Mouse (Mus musculus) B cell, adult 2 months (primary cell): ENCODE data around the gene Lrfn5.

Source experiments
- DNase-seq, 2 experiments: peaks; one replicate each; pipeline ENCODE4 v3.0.0; 2022

The Lrfn5 gene

DNA sequence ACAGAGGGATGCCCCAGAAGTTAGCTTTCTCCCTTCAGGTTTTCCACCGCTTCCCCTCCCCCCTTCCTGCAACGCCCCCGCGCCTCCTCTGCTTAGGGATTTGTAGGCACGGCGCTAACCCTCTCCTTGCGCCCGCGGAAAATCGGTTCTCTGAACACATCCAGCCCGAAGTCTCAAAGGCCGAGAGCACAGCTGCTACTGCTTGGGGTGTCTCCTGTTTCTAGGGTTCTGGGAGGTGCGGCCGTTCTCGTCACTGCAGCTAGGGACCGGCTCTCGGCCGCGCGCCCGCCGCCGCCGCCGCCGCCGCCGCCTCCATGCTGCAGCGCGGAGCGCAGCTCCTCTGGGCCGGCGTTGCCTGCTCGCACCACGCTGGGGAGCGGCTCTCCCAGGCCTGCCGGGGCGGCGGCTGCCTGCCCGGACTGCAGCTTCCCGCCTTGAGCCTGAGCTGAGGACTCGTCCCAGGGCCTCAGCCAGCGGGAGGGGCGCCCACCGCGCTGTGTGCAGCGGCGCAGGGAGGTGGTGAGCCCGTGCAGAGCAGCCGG, at the start of gene Lrfn5:
TSS of gene Lrfn5 (plus strand) at position 322 of the 542 bp plus-strand sequence.
- no peak for DNase-seq

DNA sequence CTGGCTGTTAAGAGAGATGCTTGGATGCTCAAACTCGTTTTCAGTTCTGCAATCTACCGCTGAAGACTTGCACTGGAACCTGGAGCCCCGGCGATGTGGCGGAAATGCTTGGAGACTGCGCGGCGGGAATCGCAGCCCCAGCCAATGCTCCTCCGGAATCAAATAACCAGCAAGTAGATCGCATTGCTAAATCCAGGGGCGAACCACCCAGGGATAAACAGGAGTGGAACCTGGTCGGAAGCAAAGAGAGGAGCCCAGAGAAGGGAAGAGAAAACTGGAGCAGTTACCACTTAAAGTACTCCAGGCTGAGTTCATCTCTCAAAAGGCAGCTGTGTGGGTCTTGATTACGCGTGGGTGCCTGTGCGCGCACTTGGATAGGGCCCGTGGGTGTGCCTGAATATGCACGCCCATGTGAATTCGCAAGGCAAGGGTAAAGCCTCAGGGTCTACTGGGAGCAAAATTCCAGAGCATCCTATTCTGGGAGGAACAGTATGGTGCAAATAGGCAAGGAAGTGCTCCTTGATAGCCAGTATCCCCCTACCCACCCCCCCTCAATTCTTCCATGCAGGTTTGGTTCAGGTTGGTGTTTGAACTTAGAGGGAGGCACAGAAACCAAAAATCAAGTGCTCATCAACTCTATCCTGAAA, 1.3 kb upstream of the Lrfn5 start:
- DNase-seq = no peak

DNA sequence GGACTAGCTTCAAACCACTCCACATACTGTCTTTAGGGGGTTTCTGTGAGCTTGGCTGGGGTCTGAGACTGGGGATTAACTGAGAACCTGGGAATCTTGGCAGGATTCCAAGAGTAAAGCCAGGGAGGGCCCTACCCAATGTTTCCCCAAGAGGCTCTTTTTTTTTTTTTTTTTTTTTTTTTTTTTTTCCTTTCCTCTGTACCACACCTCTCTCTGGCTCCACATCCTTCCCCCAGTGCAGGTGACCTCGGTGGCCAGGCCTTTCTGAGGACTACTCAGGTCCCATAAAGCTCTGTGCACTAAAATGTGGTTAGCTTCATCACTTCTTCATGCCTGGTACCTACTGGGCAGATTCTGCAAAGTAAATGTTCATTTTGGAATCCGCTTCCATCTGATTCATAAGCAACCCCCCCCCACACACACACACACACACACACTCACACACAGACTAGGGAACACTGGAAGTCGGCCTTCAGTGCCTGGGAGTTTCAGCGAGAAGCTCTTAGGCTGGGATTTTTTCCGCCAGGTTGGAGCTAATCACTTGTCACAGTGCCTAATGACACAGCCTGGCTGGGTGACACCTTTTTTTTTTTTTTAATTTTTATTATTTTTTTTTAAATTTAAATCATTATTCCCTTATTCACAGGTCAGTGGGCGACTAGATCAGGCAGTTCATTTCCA, 662 bp upstream of the Lrfn5 start:
- no peak for DNase-seq

DNA sequence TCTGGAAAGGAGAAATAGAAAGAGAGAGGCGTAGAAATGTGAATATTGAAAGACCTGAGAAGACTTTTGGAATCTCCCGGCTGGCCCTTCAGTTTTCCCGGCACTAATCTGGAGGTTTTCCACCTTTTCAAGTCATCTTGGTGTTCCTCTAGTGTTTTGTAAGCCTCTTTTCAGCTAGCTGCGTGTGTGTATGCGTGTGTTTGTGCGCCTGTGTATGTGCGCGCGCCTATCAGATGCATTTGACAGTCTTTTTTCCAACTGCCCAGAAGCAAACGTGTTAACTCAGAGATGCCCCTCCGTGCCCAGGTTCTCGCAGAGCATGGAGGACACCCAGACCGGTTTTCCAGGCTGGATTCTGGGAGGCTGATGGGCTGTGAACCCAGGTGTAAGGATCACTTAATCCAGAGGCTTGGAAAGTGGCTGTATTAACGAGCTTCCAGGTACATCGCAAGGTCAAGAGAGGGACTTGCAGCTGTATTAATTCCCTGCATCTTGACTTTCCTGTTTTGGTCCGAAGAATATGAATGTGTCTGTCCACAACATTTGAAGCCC, 757 bp downstream of the Lrfn5 start:
- no peak for DNase-seq

DNA sequence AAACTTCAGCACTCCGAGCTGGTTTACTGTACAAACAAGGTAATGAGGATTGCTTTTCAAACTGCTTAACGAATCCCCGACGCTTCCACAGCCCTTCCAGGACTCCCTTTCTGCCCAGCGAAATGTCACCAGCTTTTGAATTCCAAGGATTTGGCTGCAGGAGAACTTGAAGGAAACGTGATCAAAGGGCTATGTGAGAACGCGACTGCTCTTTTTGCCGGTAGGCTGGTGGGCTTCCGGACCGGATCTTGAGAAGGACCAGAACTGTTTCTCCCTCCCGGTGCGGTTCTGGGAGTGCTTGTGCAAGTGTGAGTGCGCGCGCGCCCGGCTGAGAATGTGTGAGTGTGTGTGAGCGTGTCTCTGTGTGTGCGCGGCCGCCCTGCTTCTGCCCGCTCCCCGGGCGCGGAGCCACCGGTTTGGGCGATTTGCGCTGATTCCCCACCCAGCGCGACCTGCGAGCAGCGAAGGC, 1.3 kb downstream of the Lrfn5 start:
- no peak for DNase-seq

DNA sequence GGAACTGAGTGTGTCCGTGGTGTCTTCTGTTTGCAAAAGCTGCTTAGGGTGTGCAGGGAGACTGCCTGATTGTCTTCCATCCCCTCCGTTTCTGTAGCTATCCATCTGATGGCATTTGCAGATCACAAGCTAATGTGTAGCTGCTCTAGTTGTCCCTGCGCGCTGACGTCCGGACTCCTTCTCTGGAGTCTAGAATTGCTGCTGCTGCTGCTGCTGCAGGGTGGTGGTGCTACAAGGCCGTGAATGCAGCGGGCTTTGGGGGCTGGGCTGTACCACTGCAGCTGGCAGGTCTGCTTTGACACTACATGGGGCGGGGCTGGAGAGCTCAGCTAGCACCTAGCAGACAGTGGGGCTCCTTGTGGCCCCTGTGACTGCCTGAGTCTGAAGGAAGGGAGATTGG, 3.2 kb downstream of the Lrfn5 start:
- DNase-seq = no peak

DNA sequence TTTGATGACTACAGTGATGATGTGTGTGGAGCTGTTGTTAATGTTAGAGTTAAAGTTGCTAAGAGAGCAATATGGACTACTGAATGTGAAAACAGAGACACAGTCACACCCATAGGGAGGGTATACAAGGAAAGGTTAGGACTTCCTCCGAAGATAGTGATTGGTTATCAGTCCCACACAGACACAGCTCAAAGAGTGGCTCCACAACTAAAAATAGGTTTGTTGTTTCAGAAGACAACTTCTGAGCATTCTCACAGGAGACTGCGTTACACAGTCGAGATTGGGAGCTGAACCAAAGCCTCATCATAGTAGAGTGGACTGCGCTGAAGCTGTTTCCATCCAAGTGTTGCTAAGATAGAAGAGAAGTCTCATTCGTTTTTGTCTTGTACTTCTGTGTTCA, 57.0 kb downstream of the Lrfn5 start:
- no peak for DNase-seq

DNA sequence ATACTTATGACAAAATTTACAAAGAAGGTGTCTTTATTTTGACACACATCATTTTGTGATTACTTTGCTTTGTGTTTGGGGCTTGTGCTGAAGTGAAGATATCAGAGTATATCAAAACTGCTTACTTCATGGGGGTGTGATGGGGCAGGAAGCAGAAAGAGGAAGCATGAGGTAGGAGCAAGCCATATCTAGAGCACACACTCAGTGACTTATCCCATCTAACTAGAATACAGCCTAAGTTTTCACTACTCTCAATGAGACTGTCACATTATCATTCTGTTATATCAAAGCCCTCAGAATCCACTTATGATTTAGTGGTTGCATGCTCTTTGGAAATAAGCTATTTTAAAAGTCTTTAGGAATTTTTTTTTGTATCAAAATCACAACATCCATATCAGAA, 77.4 kb downstream of the Lrfn5 start:
- no peak for DNase-seq

DNA sequence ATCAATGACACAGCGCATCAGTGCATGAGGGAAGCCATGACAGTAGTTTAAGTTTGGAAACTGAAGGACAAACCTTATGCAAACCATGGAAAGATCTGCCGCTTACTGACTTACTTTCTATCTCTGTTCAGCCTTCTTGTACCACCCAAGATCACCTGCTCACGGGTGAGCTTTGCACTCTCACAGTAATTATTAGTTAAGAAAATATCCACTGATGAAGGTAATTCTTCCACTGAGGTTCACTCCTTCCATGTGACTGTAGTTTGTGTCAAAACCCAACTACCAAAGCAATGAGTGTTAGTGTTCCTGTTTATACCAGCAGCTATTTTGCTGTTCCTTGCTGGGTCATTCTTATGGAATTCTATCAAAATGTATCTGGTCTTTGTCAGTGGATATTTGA, 84.9 kb downstream of the Lrfn5 start:
- DNase-seq = no peak

DNA sequence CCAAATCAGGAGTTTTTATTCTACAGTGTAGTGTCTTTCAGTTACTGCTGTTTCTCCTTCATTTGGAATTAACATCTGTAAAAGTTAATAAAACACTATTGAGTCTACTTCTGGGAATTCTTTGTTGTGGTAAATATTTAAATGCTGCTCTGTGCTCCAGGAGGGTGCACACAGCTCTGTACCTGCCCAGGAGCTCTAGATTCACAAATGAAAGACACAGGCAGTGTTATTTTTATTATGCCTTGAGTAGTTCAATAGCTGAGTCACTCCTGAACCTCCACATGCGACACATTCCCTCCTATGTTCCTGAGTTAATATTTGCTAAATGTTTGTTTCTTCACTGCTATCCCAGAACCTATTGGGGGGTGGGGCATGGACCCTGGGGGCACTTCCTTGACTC, 87.1 kb downstream of the Lrfn5 start:
- no peak for DNase-seq

DNA sequence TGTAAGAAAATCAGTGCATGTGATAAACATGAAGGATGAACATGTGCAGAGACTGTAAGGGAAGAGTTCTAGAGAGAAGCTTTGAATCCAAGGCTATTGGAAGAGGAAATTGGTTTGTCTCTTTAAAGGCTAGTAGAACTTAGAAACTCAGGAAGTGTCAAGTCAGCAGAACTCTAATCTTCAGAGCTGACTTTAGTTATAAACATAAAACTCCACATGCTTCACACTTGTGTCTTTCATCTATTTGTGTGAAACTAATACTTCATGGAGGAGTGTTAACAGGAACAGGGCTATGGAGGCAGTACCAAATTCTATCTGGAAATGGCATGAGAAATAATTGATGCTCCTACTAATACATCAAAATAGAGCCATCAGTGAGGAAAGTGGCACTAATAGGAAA, 101.6 kb downstream of the Lrfn5 start:
- DNase-seq = no peak

DNA sequence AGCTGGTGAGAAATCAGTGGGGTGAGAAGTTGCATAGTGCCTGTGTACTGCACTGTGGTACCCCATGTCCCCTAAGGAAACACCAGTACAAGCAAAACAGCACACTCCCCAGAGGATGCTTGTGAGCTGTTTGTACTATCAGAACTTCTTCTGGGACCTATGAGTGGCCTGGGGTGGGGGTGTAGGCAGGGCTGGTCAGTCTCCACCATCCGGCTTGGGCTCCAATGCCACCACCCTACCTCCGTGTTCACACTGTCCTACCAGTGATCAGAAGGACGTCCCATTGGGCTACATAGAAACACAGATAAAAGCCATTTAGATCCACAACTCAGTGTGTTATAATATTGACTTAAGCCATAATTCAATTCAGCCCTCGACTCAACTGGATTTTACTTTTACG, 131.4 kb downstream of the Lrfn5 start:
- DNase-seq = no peak

DNA sequence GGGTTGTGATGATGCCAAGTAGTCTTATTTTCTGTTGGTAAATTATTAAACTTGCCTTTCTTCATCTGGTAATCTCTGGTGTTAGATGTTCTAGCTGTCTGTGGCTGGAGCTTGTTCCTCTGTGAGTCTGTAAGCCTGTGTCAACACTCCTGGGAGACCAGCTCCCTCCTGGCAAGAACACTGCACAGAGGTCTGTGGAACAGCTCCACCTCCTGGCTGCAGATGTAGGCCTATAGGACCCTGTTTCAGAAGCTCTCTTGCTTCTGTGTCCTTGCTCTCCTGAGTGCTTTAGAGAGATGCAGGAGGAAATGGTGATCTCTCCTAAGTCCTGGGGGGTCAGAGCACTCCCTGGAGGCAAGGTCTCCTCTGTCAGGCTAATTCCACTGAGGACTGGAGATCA, 200.2 kb downstream of the Lrfn5 start:
- DNase-seq = no peak

DNA sequence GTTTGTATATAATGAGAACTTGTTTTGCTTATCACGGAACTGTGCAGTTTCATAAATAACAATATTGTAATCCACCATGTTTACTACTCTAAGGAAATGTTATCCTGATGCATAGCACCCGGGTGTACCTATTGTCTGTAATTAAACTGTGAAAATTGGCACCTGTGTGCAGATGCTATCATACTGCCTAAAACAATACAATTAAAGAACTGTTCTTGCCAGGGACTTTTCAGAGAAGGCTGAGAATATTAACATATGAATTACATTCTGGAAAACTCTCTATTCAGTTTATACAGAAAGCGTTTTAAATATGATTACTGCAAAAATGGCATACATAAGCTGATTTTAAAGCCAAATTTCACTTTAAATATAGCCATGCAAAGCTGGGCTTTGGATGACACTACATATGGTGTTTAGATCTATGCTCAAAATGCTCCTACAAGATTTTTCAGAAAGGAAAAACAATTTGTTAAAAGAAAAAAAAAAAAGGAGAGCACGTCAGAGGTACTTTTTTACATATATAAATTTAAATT, 284.2 kb downstream of the Lrfn5 start:
- no peak for DNase-seq

DNA sequence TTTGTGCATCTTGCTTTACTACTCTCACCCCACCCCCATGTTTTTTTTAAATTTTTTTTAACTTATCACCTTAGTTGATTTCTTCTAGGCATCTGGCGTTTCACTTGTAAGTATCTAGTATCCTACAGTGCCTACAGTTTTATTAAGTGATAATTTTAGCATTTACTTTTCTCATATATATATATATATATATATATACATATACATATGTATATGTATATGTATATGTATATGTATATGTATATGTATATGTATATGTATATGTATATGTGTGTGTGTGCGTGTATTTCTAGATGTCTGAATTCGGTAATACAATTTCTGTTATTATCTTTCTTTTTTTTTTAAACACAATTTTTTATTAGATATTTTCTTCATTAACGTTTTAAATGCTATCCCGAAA, 300.7 kb downstream of the Lrfn5 start:
- no peak for DNase-seq

DNA sequence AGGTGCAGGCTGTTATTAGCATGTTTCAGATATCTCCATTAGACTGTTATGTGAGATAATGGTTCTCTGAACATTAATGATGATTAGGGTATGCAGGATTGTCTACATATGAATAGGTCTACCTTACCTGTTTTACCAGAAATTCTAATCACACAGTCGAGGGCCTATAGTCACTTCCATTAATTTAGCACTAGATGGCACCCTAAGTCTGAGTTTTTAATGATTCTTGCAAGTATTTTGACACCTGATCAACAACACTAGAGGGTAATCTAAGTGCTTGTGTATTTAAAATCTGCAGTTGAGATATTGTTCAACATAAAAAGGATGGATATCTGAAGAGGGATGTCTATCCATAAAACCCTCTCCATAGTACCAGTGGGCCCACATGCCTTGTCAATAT, 303.4 kb downstream of the Lrfn5 start:
- no peak for DNase-seq

DNA sequence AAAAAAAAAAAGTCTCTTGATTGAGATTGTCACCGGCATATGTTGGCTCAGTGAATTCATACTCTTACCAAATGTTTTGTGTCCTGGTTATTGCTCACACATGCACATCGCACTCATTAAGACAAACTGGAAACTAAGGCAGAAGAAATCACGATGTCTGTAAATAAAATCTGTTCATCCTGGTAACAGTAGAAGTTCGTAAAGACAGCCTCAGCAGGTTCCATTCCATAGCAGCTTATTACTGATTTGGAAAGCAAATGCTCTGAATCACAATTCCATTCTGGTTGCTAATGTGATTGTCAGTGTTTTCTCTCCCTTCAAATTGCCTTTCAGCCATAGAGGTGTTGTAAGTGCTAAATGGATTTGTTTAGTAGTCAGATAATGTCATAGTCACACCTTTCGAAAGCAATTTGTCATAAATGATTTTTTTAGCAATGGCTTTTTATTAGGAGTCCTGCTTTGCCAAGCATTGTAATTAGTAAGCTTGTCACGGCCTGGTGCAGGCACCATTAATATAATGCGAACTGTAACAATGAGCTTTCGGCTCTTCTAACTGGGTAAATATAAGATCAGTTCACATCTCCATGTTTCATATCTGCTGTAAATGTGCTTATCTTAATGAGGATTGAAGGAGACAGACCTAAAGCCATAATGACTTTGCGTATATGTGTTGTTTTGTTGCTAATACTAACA, 319.8 kb downstream of the Lrfn5 start:
- no peak for DNase-seq

DNA sequence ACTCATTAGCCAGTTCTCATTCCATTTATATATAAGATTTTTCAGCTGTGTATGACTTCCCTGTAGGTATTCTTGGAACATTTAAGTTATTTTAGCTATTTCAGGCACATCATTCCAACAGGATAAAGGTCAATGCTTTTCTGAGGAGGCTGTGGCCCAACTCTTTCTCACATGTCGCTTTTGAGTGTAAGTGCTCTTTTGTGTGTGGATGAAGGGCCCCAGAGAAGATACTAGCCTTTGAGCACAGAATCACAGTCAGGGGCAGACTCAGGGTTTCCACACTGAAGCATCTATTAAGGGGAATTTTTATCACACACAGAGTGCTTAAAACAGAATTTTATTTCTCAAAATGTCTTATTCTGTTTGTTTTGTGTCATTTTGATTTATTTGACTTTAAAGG, 331.2 kb downstream of the Lrfn5 start:
- DNase-seq = no peak
